Mouse (Mus musculus) mouse embryonic stem cell (cell line): ENCODE measurements around the gene Gcnt2.
"Not testable (repeated sequence)": the region's sequence is repeated elsewhere in the genome, so short reads cannot be mapped to it uniquely, and the experiment has no call there.

Experiments
- in situ Hi-C, 2 experiments: fragments of 300-500 bp; cut with MboI; formaldehyde crosslinking; loops; 1 replicate in 1 of 2; 3 replicates in 1 of 2; pipeline ENCODE4 v1.14.3; 2019 to 2020; ENCODE audit warnings: low sequenced_read_pairs in 2 of 2, low pct_unique_long_range_greater_than_20kb in 1 of 2, mixed read lengths in 1 of 2; ENCODE audit not compliant: unreplicated experiment in 1 of 2

Gene Gcnt2

DNA sequence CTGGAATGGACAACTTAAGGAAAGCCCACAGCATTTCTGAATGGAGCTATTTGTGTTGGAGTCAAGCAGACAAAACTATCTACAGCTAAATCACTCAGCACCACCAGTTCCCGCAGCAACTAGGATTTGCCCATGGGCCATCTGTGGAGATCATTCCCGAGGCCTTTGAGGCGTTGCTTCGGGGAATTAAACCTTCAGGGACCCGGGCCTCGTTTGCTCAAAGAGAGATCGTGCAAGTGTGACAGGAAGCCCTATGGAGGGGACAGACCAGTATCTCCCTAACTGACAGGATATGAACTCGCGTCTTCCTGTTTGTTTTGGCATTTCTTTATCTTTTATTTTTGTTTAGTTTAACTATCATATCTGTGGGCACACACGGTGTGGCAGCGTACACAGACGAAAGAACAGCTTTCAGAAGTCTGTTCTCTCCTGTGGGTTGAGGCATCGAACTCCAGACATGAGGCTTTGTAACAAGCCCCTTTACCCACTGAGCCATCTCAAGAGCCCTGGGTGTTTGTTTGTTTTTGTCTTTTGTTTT, 2.2 kb upstream of the Gcnt2 start:
- in situ Hi-C loops = no loop called here

DNA sequence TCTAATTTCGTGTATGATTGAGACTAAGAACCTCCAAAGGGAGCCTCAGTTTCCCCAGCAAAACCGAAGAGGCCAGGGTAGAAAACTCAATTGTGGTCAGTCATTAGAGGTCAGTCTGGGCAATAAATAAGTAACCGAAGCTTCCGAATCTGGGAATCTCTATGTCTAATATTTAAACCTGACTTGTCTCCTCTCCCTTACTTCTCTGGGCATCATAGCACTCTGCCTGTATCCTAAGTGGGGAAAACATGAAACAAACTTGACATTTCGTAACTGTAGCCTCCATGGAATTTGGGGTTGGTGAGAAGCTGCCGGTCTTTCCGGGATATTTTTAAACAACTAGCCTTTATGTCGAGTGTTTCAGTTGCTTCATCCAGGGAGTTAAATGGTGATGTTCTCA, 329 bp upstream of the Gcnt2 start:
- in situ Hi-C loops = no loop called here

DNA sequence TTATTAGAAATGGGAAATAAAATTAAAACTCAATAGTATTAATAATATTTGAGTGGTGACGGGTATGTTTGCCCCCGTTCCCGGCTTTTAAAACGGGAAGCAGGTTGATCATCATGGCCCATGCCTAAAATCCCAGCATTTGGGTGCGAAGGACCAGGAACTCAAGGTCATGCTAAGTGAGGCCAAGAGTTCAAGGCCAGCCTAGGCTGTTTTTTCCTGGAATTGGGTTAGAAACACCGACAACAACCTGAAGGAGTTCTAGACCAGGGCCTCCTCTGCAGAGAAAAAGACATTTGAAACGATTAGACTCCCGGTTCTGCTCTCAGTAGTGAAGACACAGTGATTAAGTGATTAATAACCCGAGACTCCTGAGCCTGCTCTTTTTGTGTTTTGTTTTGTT, 3.5 kb downstream of the Gcnt2 start:
- in situ Hi-C loops = no loop called here

DNA sequence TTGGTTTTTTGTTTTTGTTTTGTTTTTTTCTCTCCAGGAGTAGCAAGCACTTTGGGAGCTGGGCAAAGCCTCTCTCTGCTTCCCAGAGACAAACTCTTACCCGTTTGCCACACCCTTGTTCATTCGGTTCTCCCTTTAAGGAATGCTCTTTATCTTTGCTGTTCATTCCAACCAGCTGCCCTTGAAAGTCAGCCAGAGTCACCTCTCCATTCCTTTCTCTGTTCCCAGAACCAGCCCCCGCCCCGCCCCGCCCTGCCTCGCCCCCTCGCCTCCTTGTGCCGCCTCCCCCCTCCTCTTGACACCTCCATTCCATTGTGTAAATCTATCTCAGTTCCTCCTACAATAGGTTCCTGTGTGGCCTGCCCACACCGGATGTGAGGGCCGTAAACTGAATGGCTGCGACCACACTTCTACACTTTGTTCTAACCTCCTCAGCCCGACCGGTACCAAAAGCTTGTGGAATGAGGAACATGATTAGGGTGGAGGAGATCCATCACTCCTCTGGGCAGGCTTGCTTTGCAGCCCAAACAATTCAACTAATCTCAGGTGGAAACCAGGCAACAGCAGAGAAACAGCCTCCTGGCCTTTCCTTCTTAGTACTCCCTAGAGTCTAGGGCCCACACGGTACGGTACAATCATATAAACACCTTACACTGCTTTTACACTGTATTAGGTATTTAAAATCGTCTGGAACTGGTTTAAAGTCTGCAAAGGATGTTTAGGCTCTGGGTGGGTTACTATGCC, 9.5 kb downstream of the Gcnt2 start:
- in situ Hi-C loops = no loop called here

DNA sequence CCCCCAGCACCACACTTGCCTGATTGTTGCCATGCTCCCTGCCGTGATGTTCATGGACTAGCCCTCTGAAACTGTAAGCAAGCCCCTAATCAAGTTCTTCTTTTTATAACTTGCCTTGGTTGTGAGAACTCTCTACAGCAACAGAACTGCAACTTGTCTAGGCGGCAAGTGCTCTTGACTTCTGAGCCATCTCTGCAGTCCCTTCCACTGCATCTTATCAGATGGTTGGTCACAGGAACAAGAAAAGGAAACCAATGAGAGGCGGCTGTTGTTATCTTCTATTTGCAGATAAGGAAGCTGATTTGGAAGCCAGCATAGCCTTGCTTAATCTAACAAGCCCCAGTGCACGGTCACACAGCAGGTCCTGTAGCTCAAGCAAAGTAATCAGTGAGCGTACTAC, 14.5 kb downstream of the Gcnt2 start:
- in situ Hi-C loops = no loop called here

DNA sequence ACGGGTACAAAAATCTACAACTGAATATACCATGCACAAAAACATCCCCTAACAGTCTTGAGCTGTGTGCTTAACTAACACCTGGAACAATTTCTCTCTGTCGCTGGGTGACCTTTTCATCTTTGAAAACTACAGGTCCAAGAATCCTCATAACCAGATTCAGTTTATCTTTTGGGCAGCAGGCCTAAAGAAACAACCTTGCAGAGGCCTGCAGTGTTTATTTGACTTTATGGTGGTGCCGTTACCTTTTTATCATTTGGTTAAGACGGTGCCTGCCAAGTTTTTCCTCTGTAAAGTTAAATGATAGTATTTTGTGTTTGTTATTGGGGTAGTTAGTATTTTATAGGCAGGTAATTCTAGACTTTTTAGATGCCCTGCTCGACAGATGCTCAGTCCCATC, 15.9 kb downstream of the Gcnt2 start:
- in situ Hi-C loops = no loop called here

DNA sequence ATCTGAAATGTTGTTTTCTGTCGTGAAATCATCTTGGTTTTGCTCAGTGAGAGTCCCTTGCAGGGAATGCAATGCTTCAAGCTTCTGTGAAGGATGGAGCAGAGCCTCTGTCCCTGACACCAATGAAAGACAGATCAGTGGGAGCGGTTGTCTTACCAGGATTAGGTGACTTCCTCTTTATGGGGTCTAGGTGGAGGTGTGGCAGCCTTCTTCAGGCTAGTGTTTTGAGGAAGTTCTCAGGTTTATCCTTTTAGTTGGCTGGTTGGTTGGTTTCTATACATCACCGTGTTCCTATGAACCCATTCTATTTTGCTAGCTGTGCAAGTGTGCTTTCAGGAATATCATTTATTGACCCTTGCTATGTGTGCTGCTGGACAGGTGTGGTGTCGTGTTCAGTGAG, 18.0 kb downstream of the Gcnt2 start:
- in situ Hi-C loops = no loop called here

DNA sequence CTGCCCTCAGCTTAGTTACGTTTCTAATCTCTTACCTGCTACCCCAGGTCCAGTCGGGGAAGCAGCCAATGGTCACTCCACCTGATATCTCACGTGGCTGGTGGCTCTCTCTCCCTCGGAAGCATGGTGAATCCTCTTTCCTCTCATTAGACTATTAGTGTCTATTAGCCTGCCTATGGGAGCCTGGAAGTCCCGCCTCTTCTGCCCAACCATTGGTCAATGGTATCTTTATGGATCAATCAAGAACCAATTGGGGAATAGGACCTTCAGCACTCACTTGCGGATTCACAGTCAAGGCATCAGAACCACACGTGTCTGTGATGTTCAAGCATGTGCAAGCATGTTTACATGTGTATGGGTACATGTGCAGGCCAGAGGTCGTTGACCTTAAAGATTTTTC, 21.0 kb downstream of the Gcnt2 start:
- in situ Hi-C loops = no loop called here

DNA sequence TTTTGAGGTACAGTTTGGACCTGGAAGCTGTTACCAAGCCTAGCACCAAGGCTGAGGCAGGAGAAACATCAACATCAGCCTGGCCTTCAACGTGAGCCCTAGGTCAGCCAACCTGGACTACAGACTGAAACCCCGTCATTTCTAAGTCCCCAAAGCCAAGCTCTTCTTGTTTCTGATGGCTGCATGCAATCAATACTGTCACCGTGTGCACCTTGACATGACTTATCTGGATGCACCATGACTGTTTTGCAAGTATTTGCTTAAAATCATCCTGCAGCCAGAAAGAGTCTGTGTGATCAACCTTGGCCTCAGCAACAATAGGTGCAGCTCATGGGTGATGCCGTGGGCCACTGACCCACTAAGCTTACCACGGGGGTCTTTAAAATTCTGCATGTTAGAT, 23.1 kb downstream of the Gcnt2 start:
- in situ Hi-C loops = no loop called here

DNA sequence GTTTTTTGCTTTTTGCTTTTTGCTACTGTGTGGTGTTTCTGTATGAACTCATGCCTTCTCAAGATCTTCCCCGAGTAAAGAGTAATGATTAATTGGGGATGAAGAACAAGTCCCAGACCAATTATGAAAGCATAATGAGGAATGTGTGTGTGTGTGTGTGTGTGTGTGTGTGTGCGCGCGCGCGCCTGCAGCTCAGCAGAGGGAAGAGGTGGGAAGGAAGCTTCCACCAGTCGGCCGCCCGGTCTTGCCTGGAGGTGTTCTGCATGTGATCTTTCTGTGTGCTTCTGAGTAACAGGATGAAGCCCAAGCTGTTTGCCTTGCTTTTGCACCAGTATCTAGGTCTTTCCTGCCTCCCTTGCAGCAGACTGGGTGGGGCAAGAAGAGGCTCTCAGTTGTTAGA, 24.3 kb downstream of the Gcnt2 start:
- in situ Hi-C loops = no loop called here

DNA sequence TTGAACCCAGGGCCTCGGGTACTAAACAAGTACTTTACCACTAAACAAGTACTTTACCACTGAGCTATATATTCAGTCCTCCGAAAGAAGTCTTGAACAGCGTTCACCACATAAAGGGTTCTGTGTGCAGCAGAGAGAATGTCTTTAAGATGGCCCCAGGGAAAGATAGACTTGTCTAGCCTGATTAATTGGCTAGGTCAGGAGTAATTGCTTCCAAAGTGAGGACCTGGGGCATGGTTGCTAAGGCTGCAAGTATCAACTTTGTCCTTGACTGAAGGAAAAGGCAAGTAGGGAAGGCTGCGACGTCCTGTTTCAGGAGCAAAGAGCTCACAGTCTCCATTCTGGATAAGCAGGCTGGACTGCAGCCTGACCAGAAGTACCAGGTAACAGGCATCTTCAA, 25.3 kb downstream of the Gcnt2 start:
- in situ Hi-C loops = loop anchor here in 1 of 2 experiments (5.0 kb wide), 1 partner anchor 33 kb away; no protein-coding TSS in a partner anchor

DNA sequence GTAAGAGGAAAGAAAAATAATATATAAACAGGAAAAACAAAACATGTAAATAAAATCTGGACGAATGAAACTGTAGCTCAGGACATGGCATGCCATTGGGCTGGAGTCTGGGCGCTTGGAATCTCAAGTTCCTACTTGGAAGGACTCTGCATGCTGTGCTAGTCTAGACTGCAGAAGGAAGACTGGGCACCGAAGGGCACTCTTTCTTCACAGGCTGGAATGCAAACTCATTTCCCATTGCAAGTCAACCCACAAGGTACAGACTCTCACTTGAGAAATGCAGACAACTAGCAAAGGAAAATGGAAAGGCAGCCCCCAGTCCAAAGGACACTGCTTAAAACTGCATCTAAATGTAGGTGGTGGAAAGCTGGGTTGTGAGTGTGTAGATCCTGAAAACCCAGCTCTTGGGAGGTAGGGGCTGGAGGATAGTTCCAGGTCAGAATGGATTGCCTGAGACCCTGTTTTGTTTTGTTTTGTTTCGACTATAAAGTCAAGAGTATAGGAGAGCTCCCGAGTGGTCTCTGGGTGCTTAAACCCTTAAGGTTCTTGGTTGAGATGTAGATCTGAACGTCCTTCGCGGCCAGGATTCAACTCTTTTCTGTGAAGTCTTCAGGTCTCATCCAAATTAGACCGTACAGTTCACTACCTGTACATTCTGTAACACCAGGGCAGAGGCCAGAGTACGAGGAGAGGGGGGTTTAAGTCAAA, 26.5 kb downstream of the Gcnt2 start:
- in situ Hi-C loops = loop anchor here in 1 of 2 experiments (5.0 kb wide), 1 partner anchor 34 kb away; no protein-coding TSS in a partner anchor

DNA sequence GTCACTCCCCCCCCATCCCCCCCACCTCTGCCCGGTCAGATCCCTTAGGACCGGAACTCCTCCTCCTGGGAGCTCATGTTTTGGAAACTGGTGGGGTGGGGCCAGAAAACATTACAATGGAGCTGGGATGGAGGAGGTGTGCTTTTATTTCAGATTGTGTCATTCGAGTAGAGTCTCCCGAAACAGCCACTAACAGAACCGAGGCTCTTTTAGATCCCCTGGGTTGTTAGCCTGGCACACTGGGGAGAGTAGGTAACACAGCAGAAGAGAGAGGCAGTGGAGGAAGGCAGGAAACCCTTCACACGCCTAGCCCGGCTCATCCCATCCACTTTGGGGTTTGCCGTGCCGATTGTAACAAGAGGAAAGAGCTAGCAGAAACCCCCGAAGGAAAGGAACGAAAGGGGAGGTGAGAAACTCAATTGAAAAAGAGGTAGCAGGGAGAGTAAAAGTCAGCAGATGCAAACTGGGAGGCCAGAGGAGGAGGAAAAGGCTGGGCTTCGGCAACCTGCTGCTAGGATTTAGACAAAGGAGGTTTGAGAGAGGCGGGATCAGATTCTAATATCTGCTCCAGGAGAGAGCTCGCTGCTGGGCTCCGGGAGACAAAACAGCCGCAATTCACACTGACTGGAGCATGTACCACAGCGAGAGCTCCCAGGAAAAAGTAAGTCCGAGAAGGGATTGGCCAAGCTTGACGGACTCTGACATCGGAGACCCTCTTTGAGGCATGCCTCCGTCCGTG, 27.3 kb downstream of the Gcnt2 start:
- in situ Hi-C loops = loop anchor here in 1 of 2 experiments (5.0 kb wide), 1 partner anchor 35 kb away; no protein-coding TSS in a partner anchor

DNA sequence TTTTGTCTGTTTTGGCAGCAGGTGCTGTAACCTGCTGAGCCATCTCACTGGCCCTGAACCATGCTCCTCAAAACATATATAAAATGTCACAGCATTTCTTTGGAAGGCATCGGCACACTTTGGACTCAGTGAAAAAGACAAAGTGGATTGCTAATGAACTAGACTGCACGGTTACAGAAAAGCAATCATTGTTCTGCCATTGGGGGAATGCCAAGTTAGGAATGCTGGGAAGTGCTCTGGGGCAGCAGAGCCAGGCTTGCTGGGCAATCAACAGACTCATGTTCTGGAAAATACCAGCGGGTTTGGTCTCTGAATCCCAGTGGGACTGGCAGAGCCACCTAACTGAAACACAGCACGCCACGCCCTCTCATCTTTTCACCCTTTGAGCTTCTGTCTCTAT, 31.0 kb downstream of the Gcnt2 start:
- in situ Hi-C loops = no loop called here

DNA sequence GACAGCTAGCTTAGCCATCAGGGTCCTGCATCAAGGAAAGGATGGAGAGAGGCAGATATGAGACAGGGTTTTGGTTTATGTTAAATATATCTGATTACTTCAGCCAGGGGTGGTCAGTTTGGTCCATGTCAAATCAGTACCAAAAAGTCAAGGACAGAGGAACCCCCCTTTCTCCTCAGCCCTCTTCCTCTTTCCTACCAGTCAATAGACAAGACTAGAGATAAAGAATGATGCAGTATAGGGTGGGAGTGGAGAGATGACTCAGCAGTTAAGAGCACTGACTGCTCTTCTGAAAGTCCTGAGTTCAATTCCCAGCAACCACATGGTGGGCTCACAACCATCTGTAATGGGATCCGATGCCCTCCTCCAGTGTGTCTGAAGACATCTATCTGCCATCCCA, 31.8 kb downstream of the Gcnt2 start:
- in situ Hi-C loops = not testable (repeated sequence)

DNA sequence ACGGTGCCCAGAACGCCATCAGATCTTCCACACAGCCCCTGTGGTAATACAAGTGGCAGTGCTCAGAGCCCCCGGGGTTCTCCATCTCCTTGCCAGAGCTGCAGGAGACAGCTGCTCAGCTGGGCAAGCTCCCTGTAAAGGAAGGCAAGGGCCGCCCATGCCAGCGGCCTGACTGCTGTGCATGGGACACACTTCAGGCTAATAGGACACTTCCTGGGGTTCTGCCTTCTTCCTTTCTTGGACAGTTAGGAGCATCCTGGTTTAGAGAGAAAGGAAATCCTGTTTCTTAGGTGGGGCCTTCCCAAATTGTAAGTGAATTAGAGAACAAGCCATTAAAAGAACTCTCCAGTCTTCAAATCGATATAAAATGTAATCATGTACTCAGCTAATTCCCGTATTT, 32.5 kb downstream of the Gcnt2 start:
- in situ Hi-C loops = no loop called here

DNA sequence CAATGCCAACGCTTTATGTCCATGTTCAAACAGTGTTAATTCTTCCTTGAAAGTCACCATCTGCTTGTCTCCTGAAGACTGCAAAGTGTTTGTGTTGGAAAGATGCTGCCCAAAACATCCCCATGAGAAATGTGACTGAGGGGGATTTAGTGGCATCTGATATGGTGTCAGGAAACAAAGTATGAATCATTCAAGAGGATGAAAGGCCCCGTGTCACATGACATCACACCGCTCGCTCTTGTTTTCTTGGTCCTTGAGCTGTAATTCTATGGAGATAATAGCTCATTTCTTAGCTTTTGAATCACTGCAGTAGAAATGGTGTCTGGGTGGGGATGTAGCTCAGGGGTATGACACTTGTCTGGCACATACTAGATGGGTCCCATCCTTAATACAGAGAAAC, 33.0 kb downstream of the Gcnt2 start:
- in situ Hi-C loops = no loop called here

DNA sequence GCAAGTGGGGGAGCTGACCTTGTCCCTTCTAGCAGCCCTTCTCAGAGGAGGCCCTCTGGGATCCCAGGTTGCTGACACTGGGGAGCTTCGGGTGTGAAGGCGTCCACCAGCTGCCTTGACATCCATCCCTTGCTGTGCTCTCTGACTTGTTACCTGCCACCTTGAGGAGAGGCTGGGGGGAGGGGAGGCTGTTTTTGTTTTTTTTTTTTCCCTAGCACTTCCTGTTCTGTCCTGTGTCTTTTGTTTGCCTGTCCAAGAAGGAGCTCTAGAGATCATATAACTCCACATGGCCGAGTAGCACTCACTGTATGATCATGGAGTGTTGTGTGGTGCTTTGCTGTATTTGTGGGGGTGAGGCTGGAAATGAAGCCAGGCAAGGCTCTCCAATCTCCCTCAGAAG, 34.0 kb downstream of the Gcnt2 start:
- in situ Hi-C loops = no loop called here

DNA sequence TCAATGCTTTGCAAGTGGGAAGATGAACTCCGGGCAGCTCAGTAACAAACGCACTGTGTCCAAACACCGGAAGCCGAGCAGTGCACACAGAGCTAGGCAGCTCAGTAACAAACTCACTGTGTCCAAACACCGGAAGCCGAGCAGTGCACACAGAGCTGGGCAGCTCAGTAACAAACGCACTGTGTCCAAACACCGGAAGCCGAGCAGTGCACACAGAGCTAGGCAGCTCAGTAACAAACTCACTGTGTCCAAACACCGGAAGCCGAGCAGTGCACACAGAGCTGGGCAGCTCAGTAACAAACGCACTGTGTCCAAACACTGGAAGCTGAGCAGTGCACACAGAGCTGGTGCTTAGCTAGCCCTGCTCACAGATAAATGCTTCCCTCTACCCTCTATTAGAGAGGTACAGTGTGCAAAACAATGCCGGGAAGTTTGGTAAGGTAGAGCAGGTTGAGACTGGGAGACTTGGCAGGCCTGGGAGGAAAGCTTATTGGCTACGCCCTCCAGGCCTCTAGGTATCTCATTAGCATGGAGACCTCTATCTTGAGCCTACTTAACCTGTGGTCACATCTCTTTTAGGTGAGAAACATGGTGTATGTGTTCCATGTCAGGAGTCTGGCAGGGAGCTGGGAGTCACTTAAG, 38.6 kb downstream of the Gcnt2 start:
- in situ Hi-C loops = not testable (repeated sequence)
